Mouse (Mus musculus) forebrain, embryonic 10.5 days (tissue): ENCODE results near the gene Ptpn18. TPM values are rescaled to one million over a fixed set of nuclear protein-coding genes. Genes with fewer than 3 reads are reported as not detected.

Experiments used
- DNase-seq: peaks from one replicate; pipeline ENCODE4 v3.0.0-alpha.2; 2017; ENCODE audit warnings: low spot score; ENCODE audit errors: extremely low spot score
- H3K27ac ChIP-seq: fragments of 300-500 bp; sonication (generic); 2 replicates; pipeline ENCODE4 v1.5.1; 2016; ENCODE audit warnings: mild to moderate bottlenecking
- H3K27me3 ChIP-seq: fragments of 300-500 bp; sonication (generic); 2 replicates; pipeline ENCODE4 v1.6.1; 2016; ENCODE audit warnings: mild to moderate bottlenecking; ENCODE audit not compliant: poor library complexity, severe bottlenecking
- H3K36me3 ChIP-seq: fragments of 300-500 bp; sonication (generic); replicated peaks from 2 replicates; pipeline ENCODE4 v1.6.1; 2016; ENCODE audit warnings: mild to moderate bottlenecking, moderate library complexity
- H3K4me1 ChIP-seq: fragments of 300-500 bp; sonication (generic); 2 replicates; pipeline ENCODE4 v1.6.1; 2016
- H3K4me3 ChIP-seq: fragments of 300-500 bp; sonication (generic); 2 replicates; pipeline ENCODE4 v1.5.1; 2016; ENCODE audit warnings: mild to moderate bottlenecking, moderate library complexity
- H3K9me3 ChIP-seq: fragments of 300-500 bp; sonication (generic); 2 replicates; pipeline ENCODE4 v1.6.1; 2016; ENCODE audit warnings: mild to moderate bottlenecking, moderate library complexity
- WGBS: fragments of 180-500 bp; shearing (Covaris S2); methylation state at CpG from one replicate; pipeline ENCODE4 v1.1.7; 2016; 5-methylcytosine and 5-hydroxymethylcytosine counted together
- polyA plus RNA-seq: library from polyadenylated mRNA; unstranded; fragments of >200 nt; fragmentation: Nextera tagmentation; extraction: Ambion mirVana; gene quantifications from 2 replicates; pipeline ENCODE4 v1.2.1, GENCODE M21; 2016

Ptpn18 gene
- polyA plus RNA-seq, 1 experiment from 2014 or later, result 6.0 TPM

GRCm38 (mm10) chr1:34438381-34439051 is 21.0 kb upstream of the Ptpn18 start:
- H3K4me1 ChIP-seq, result peaks cover 40% of the 10 kb centered on the region
- no peaks in the 10 kb centered on the region for H3K27me3 ChIP-seq
- 50% methylated on average over 15 of the region's 20 CpGs for WGBS
- H3K9me3 ChIP-seq, result no peaks in the 10 kb centered on the region
- DNase-seq, result no peak
- peaks cover 35% of the 10 kb centered on the region for H3K36me3 ChIP-seq
- H3K27ac ChIP-seq, result peak overlapping the region; percentile 88
- H3K4me3 ChIP-seq, result peak overlapping the region; percentile 80

GRCm38 (mm10) chr1:34439215-34439960 is 20.2 kb upstream of the Ptpn18 start, which contains the start of the genes Ccdc115 and Imp4:
Gene Ccdc115 (minus strand): TSS chr1:34439672.
Gene Imp4 (plus strand): TSS chr1:34439851.
- WGBS, result under 1% methylated on average over 48 of the region's 48 CpGs
- Histone ChIP-seq H3K36me3 (peaks cover 44% of the 10 kb centered on the region), H3K27me3 (no peaks in the 10 kb centered on the region), H3K27ac (peak within 1 kb of the TSS; percentile 88), H3K4me1 (peaks cover 32% of the 10 kb centered on the region), H3K9me3 (no peaks in the 10 kb centered on the region), H3K4me3 (peak within 1 kb of the TSS; percentile 80)
- DNase-seq, result peak; percentile 97

GRCm38 (mm10) chr1:34439961-34440630 is 19.5 kb upstream of the Ptpn18 start:
- DNase-seq, result no peak
- no peaks in the 10 kb centered on the region for H3K27me3 ChIP-seq
- peak overlapping the region; percentile 88 for H3K27ac ChIP-seq
- H3K9me3 ChIP-seq, result no peaks in the 10 kb centered on the region
- 9% methylated on average over 31 of the region's 31 CpGs for WGBS
- H3K4me1 ChIP-seq, result peaks cover 30% of the 10 kb centered on the region
- H3K36me3 ChIP-seq, result peaks cover 51% of the 10 kb centered on the region
- peak overlapping the region; percentile 80 for H3K4me3 ChIP-seq

GRCm38 (mm10) chr1:34443124-34443523 is 16.4 kb upstream of the Ptpn18 start:
- H3K4me1 ChIP-seq, result peaks cover 24% of the 10 kb centered on the region
- no peaks in the 10 kb centered on the region for H3K9me3 ChIP-seq
- no peak overlapping the region for H3K27ac ChIP-seq
- H3K27me3 ChIP-seq, result no peaks in the 10 kb centered on the region
- WGBS, result 96% methylated on average over 6 of the region's 6 CpGs
- peaks cover 64% of the 10 kb centered on the region for H3K36me3 ChIP-seq
- DNase-seq, result no peak
- no peak overlapping the region for H3K4me3 ChIP-seq

- no peaks in the 10 kb centered on the region for H3K9me3 ChIP-seq
- H3K36me3 ChIP-seq, result no peaks in the 10 kb centered on the region
- H3K27me3 ChIP-seq, result peaks cover 67% of the 10 kb centered on the region
- no peak overlapping the region for H3K4me3 ChIP-seq
- no peak overlapping the region for H3K27ac ChIP-seq
- peaks cover 19% of the 10 kb centered on the region for H3K4me1 ChIP-seq
- 31% methylated on average over 8 of the region's 8 CpGs for WGBS
- DNase-seq, result no peak
These were observed 1.1 kb upstream of the Ptpn18 start for GRCm38 (mm10) chr1:34458431-34458830.

- H3K36me3 ChIP-seq, result no peaks in the 10 kb centered on the region
- no peaks in the 10 kb centered on the region for H3K9me3 ChIP-seq
- WGBS, result 2% methylated on average over 15 of the region's 15 CpGs
- no peak for DNase-seq
- H3K27ac ChIP-seq, result no peak overlapping the region
- peaks cover 67% of the 10 kb centered on the region for H3K27me3 ChIP-seq
- H3K4me3 ChIP-seq, result peak overlapping the region; percentile 71
- H3K4me1 ChIP-seq, result peaks cover 19% of the 10 kb centered on the region
These were observed 489 bp downstream of the Ptpn18 start for GRCm38 (mm10) chr1:34460061-34460441.

GRCm38 (mm10) chr1:34462766-34463165 is 3.2 kb downstream of the Ptpn18 start:
- peak; percentile 60 for DNase-seq
- H3K36me3 ChIP-seq, result no peaks in the 10 kb centered on the region
- no peak overlapping the region for H3K4me3 ChIP-seq
- WGBS, result 14% methylated on average over 7 of the region's 7 CpGs
- no peak overlapping the region for H3K27ac ChIP-seq
- H3K4me1 ChIP-seq, result peaks cover 21% of the 10 kb centered on the region
- peaks cover 51% of the 10 kb centered on the region for H3K27me3 ChIP-seq
- no peaks in the 10 kb centered on the region for H3K9me3 ChIP-seq

- WGBS, result 91% methylated on average over 8 of the region's 8 CpGs
- Histone ChIP-seq H3K27me3 (peaks cover 35% of the 10 kb centered on the region), H3K27ac (no peak overlapping the region), H3K36me3 (no peaks in the 10 kb centered on the region), H3K4me3 (no peak overlapping the region), H3K4me1 (peaks cover 20% of the 10 kb centered on the region), H3K9me3 (no peaks in the 10 kb centered on the region)
- no peak for DNase-seq
These were observed 4.8 kb downstream of the Ptpn18 start for GRCm38 (mm10) chr1:34464310-34464817.

GRCm38 (mm10) chr1:34465445-34465844 is 5.9 kb downstream of the Ptpn18 start:
- no peak for DNase-seq
- H3K27ac ChIP-seq, result no peak overlapping the region
- peaks cover 25% of the 10 kb centered on the region for H3K27me3 ChIP-seq
- H3K4me3 ChIP-seq, result no peak overlapping the region
- H3K4me1 ChIP-seq, result peaks cover 11% of the 10 kb centered on the region
- 87% methylated on average over 6 of the region's 6 CpGs for whole genome bisulfite sequencing
- no peaks in the 10 kb centered on the region for H3K36me3 ChIP-seq
- H3K9me3 ChIP-seq, result no peaks in the 10 kb centered on the region

GRCm38 (mm10) chr1:34468051-34468450 is 8.5 kb downstream of the Ptpn18 start:
- Histone ChIP-seq H3K9me3 (no peaks in the 10 kb centered on the region), H3K27ac (no peak overlapping the region), H3K4me3 (no peak overlapping the region), H3K4me1 (peaks cover 21% of the 10 kb centered on the region), H3K27me3 (peaks cover 27% of the 10 kb centered on the region), H3K36me3 (no peaks in the 10 kb centered on the region)
- DNase-seq, result no peak
- WGBS, result 66% methylated on average over 3 of the region's 3 CpGs

- 70% methylated on average over 4 of the region's 4 CpGs for WGBS
- DNase-seq, result no peak
- H3K36me3 ChIP-seq, result no peaks in the 10 kb centered on the region
- H3K4me1 ChIP-seq, result peaks cover 26% of the 10 kb centered on the region
- peaks cover 32% of the 10 kb centered on the region for H3K27me3 ChIP-seq
- no peak overlapping the region for H3K4me3 ChIP-seq
- H3K27ac ChIP-seq, result no peak overlapping the region
- H3K9me3 ChIP-seq, result no peaks in the 10 kb centered on the region
These were observed 8.9 kb downstream of the Ptpn18 start for GRCm38 (mm10) chr1:34468500-34468899.

GRCm38 (mm10) chr1:34469801-34470200 is 10.2 kb downstream of the Ptpn18 start:
- Histone ChIP-seq H3K36me3 (no peaks in the 10 kb centered on the region), H3K4me3 (no peak overlapping the region), H3K27me3 (peaks cover 45% of the 10 kb centered on the region), H3K27ac (no peak overlapping the region), H3K9me3 (no peaks in the 10 kb centered on the region), H3K4me1 (peaks cover 26% of the 10 kb centered on the region)
- no peak for DNase-seq
- WGBS, result 72% methylated on average over 5 of the region's 5 CpGs
